Mouse (Mus musculus): ENCODE results near the gene Sipa1l2. TPM values are rescaled to one million over a fixed set of nuclear protein-coding genes. Genes with fewer than 3 reads are reported as not detected.

Sipa1l2 gene
- polyA plus RNA-seq, 1 experiment, result 47.6 TPM

- no peak overlapping the region for H3K4me3 ChIP-seq (ENCODE audit: insufficient read depth, low read depth, low read length)
- no peak for TF ChIP-seq CTCF (IDR thresholded peaks at IDR 0.05; ENCODE audit: insufficient read depth, low read depth, low read length)
- no peak for TF ChIP-seq POLR2A (IDR thresholded peaks at IDR 0.05; ENCODE audit: insufficient read depth, low read depth, low read length)
Observed at GRCm38 (mm10) chr8:125445225-125445609, 124.4 kb downstream of the Sipa1l2 start.

GRCm38 (mm10) chr8:125444457-125445224 is 125.0 kb downstream of the Sipa1l2 start:
- WGBS, result 90% methylated on average over 16 of the region's 16 CpGs
- Histone ChIP-seq H3K4me3 (ENCODE audit: insufficient read depth, low read depth, low read length) (no peak overlapping the region), H3K27ac (ENCODE audit: insufficient read depth, low read depth, low read length) (no peak overlapping the region), H3K4me1 (ENCODE audit: control insufficient read depth, insufficient read depth, low read length) (0 out of 2 replicates have a peak, but pooled peaks cover 2% of the 10 kb centered on the region)
- TF ChIP-seq POLR2A (IDR thresholded peaks at IDR 0.05; ENCODE audit: insufficient read depth, low read depth, low read length), result no peak
- no peak for TF ChIP-seq CTCF (IDR thresholded peaks at IDR 0.05; ENCODE audit: insufficient read depth, low read depth, low read length)

More at GRCm38 (mm10) chr8:125445225-125445609, 124.4 kb downstream of the Sipa1l2 start:
- no peak overlapping the region for H3K27ac ChIP-seq (ENCODE audit: insufficient read depth, low read depth, low read length)
- H3K4me1 ChIP-seq (ENCODE audit: control insufficient read depth, insufficient read depth, low read length), result 0 out of 2 replicates have a peak, but pooled peaks cover 2% of the 10 kb centered on the region
- WGBS, result 71% methylated on average over 3 of the region's 3 CpGs

- Histone ChIP-seq H3K4me3 (ENCODE audit: insufficient read depth, low read depth, low read length) (no peak overlapping the region), H3K27ac (ENCODE audit: insufficient read depth, low read depth, low read length) (no peak overlapping the region), H3K4me1 (ENCODE audit: control insufficient read depth, insufficient read depth, low read length) (peaks cover 13% of the 10 kb centered on the region)
- TF ChIP-seq CTCF (IDR thresholded peaks at IDR 0.05; ENCODE audit: insufficient read depth, low read depth, low read length) (no peak), POLR2A (IDR thresholded peaks at IDR 0.05; ENCODE audit: insufficient read depth, low read depth, low read length) (no peak)
- WGBS, result 85% methylated on average over 7 of the region's 7 CpGs
Observed at GRCm38 (mm10) chr8:125435320-125436100, 134.1 kb downstream of the Sipa1l2 start.

GRCm38 (mm10) chr8:125434151-125434550 is 135.5 kb downstream of the Sipa1l2 start:
- no peak for TF ChIP-seq POLR2A (IDR thresholded peaks at IDR 0.05; ENCODE audit: insufficient read depth, low read depth, low read length)
- TF ChIP-seq CTCF (IDR thresholded peaks at IDR 0.05; ENCODE audit: insufficient read depth, low read depth, low read length), result no peak
- H3K27ac ChIP-seq (ENCODE audit: insufficient read depth, low read depth, low read length), result no peak overlapping the region
- 70% methylated on average over 8 of the region's 8 CpGs for WGBS

GRCm38 (mm10) chr8:125431321-125431720 is 138.3 kb downstream of the Sipa1l2 start:
- H3K27ac ChIP-seq (ENCODE audit: insufficient read depth, low read depth, low read length), result no peak overlapping the region
- TF ChIP-seq CTCF (IDR thresholded peaks at IDR 0.05; ENCODE audit: insufficient read depth, low read depth, low read length) (no peak), POLR2A (IDR thresholded peaks at IDR 0.05; ENCODE audit: insufficient read depth, low read depth, low read length) (no peak)
- H3K4me3 ChIP-seq (ENCODE audit: insufficient read depth, low read depth, low read length), result no peak overlapping the region
- peaks cover 28% of the 10 kb centered on the region for H3K4me1 ChIP-seq (ENCODE audit: control insufficient read depth, insufficient read depth, low read length)
- WGBS, result 91% methylated on average over 3 of the region's 3 CpGs

More at GRCm38 (mm10) chr8:125434151-125434550, 135.5 kb downstream of the Sipa1l2 start:
- Histone ChIP-seq H3K4me3 (ENCODE audit: insufficient read depth, low read depth, low read length) (no peak overlapping the region), H3K4me1 (ENCODE audit: control insufficient read depth, insufficient read depth, low read length) (peaks cover 19% of the 10 kb centered on the region)

GRCm38 (mm10) chr8:125430796-125431195 is 138.8 kb downstream of the Sipa1l2 start:
- H3K27ac ChIP-seq (ENCODE audit: insufficient read depth, low read depth, low read length), result no peak overlapping the region
- H3K4me1 ChIP-seq (ENCODE audit: control insufficient read depth, insufficient read depth, low read length), result peaks cover 28% of the 10 kb centered on the region
- TF ChIP-seq CTCF (IDR thresholded peaks at IDR 0.05; ENCODE audit: insufficient read depth, low read depth, low read length), result no peak
- TF ChIP-seq POLR2A (IDR thresholded peaks at IDR 0.05; ENCODE audit: insufficient read depth, low read depth, low read length), result no peak
- WGBS, result over 99% methylated on average over 5 of the region's 5 CpGs
- no peak overlapping the region for H3K4me3 ChIP-seq (ENCODE audit: insufficient read depth, low read depth, low read length)

- TF ChIP-seq CTCF (IDR thresholded peaks at IDR 0.05; ENCODE audit: insufficient read depth, low read depth, low read length), result no peak
- no peak for TF ChIP-seq POLR2A (IDR thresholded peaks at IDR 0.05; ENCODE audit: insufficient read depth, low read depth, low read length)
- Histone ChIP-seq H3K4me3 (ENCODE audit: insufficient read depth, low read depth, low read length) (no peak overlapping the region), H3K4me1 (ENCODE audit: control insufficient read depth, insufficient read depth, low read length) (peaks cover 19% of the 10 kb centered on the region), H3K27ac (ENCODE audit: insufficient read depth, low read depth, low read length) (no peak overlapping the region)
- 44% methylated on average over 8 of the region's 8 CpGs for WGBS
Observed at GRCm38 (mm10) chr8:125428979-125429690, 140.5 kb downstream of the Sipa1l2 start.

GRCm38 (mm10) chr8:125423861-125424260 is 145.7 kb downstream of the Sipa1l2 start:
- Histone ChIP-seq H3K4me3 (ENCODE audit: insufficient read depth, low read depth, low read length) (no peak overlapping the region), H3K27ac (ENCODE audit: insufficient read depth, low read depth, low read length) (no peak overlapping the region), H3K4me1 (ENCODE audit: control insufficient read depth, insufficient read depth, low read length) (peaks cover 17% of the 10 kb centered on the region)
- 45% methylated on average over 10 of the region's 10 CpGs for WGBS
- TF ChIP-seq POLR2A (IDR thresholded peaks at IDR 0.05; ENCODE audit: insufficient read depth, low read depth, low read length) (no peak), CTCF (IDR thresholded peaks at IDR 0.05; ENCODE audit: insufficient read depth, low read depth, low read length) (no peak)

All from olfactory bulb, adult 2 months (tissue).